Mouse (Mus musculus) adipocyte (in vitro differentiated cells): Measurements from ENCODE around the gene Lyg2.

Experiments used
- DNase-seq: peaks from one replicate; pipeline ENCODE4 v3.0.0-alpha.2; 2016; ENCODE audit warnings: low spot score

Lyg2 gene

GRCm38 (mm10) chr1:37877736-37878460, 38.4 kb downstream of the Lyg2 start:
- peak; percentile 53 for DNase-seq

DNA sequence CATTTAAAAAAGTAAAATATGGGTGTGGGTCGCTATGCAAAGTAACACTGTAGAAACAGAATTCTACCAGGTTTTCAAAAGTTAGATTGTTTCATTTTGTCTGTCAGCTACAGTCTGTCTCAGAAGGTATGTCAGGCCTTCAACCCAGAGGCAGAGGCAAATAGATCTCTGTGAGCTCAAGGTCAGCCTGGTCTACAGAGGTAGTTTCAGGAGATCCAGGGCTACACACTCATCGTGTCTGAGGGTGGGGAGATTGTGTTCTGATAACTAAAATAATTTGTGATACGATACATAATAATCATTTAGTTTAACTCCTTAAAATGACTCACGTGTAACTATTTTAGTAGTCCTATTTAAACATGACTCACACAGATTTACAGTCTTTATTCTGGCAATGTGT, 43.1 kb downstream of the Lyg2 start:
- no peak for DNase-seq

- peak; percentile 90 for DNase-seq
These were observed 43.9 kb downstream of the Lyg2 start for GRCm38 (mm10) chr1:37872131-37873067.

DNA sequence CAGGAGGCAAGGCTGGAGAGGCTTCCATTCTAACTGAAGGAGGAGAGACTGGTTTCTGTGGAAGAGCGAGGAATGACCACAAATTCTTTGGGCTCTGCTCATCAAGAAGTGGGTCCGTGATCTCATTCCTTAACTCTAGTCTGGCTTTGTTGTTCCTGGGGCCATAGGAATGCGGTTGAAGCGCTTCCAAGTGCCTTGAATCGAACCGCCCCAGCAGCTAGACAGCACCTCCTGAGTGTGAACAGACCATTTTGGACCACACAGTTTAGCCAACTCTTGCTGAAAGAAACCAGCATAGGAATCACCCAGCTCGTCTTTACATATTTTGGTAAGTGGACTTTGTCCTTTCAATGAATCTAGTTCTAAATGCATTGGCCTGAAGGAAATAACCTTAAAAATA, 44.6 kb downstream of the Lyg2 start, which contains the start of gene Lipt1:
TSS of gene Lipt1 (plus strand) at position 35 of the 400 bp plus-strand sequence.
- DNase-seq: no peak

- DNase-seq: no peak
These were observed 46.9 kb downstream of the Lyg2 start for GRCm38 (mm10) chr1:37869362-37869761.

DNA sequence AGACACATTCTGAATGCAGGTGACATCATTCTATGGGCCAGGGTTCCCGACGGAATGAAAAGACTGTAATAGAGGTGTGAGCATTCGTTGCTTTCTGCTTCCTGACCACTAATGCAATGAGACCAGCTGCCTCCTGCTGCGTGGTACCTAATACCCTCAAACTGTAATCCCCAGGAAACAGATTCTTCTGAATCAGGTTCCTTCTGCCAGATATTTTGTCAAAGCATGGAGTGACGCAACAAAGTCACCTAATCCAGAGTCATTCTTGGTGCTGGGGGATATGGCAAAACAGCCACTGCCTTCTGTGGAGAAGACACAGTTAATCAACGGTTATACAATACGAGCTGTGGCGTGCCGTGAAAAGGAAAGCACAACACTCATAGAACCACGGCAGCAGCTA, 47.7 kb downstream of the Lyg2 start:
- DNase-seq: no peak

GRCm38 (mm10) chr1:37867684-37868322, 48.5 kb downstream of the Lyg2 start:
- no peak for DNase-seq

DNA sequence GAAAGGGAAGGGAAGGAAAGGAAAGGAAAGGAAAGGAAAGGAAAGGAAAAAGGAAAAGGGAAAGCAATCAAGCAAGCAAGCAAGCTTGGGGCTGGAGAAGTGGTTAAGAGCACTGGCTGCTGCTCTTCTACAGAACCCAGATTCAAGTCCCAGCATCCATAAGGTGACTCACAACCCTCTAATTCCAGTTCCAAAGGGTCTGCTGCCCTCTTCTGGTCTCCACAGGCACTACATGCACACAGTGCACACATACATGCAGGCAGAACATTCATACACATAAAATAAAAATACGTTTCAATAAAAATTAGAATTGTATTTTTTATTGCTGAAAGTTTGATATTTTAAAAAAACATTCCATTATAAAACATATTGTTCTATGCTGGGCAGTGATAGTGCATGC, 49.2 kb downstream of the Lyg2 start:
- DNase-seq: peak; percentile 71

DNA sequence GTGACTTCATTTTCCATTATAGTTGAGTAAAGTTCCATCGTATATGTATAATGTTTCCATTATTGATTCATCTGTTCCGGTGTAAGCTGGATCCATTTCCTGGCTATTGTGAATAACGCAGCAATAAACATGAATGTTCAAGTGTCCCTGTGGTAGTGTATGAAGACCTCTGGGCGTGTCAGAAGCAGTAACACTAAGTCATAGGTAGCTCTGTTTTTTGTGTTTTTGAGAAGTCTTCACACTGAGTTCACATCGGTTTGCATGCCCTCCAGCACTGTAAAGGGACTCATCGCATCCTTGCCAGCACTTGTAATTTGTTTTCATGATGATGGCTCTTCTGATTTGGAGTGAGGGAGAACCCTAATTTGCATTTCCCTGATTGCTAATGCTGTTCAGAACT, 50.0 kb downstream of the Lyg2 start, which contains the start of gene Tsga10:
TSS of gene Tsga10 (minus strand) at position 144 of the 400 bp plus-strand sequence.
- DNase-seq: peak; percentile 32

GRCm38 (mm10) chr1:37865401-37866215, 50.7 kb downstream of the Lyg2 start:
- DNase-seq: no peak

DNA sequence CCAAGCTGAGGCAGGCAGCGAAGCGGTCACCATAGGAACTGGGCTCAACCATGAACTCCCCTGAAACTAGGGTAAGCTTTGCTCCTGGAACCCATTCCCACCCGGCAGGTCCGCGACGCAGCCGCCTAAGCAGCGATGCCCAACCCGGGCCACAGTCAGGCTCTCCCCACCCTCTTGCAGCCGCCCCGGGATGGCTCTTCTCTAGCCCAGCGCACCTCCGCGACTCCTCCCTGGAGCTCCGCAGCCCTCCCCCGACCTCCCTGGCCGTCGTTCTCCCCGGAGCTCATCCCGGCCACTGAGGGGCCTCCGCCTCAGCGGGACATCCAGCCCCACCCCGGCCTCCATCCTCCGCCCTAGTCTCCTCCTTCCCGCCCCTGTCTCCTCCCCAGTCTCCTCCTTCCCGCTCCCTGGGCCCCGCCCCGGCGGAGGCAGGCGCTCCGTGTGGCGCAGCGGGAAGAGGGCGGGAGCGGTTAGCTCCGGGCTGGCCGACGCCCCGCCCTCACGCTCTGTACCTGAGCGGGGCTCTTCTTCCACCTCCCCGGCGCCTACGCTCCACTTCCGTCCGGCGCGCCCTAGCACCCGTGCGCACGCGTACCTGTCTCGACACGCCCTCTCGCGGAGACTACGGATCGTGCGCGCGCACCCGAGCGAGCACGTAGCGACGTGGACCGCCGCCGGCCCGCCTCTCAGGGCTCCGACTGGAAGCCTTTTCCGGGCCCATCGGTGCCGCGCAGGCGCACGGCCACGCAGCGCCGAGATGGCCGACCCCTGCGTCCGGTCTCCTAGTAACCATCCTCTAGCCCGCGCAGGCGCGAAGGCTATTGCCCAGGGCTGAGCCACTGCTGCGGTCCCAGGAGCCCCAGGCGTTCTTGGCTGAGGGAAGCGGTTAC, 51.5 kb downstream of the Lyg2 start:
- DNase-seq: peak; percentile 99
